In the genomic region with DNA sequence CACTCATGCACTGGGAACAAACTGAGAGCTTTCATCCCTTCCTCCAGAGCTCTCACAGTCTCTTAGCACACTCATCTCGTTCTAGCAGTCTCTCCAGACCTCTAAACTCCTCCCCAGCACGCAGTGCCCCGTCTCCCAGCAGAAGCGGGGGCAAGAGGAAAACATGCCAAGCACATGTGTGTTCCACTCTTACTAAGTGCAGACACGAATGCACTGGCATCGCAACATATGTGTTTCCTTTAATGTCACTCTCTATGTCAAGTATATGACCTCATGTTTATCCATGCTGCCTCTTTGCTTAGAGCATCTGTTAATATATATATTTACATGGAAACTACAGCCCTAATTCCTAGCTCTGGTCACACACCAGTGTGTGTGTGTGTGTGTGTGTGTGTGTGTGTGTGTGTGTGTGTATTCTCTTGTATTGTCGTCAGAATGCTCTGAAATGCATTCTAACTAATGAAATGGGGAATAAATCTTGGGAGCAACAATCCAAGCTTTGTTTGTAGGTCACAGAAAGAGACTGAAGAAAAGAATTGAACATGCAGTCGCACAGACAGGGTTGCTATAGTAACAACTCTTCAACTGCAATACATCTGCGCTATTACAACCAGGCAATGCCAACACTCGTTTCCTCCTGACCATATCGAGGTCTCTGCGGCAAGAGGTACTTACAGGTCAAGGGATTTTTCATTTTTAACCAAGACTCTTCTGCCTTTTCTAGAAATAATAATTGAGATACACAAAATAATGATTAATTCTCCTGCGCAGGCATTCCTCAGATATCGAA, we compare ENCODE assay signal across 10 mouse cellular contexts. TPM values are rescaled to one million over a fixed set of nuclear protein-coding genes. Genes with fewer than 3 reads are reported as not detected.
DNase-seq lines count a peak whose midpoint lies in the region; ATAC-seq and TF ChIP-seq lines count a peak whose summit lies in the region.
"Had no signal": no experiment of that assay in that cellular context is flagged by ENCODE, and none has a peak within 500 bp of the region (broad histone marks: within the 10 kb centered on the region; RNA-seq: fewer than 3 reads in every experiment).

No protein-coding gene starts in this region.

- no peaks in the 10 kb centered on the region for H3K9me3 ChIP-seq in hindbrain, embryonic 14.5 days (ENCODE audit: control insufficient read depth, low read length)
- H3K9me3 ChIP-seq: limb, embryonic 12.5 days; midbrain, embryonic 12.5 days had no signal

- no peak overlapping the region for H3K9ac ChIP-seq in hindbrain, embryonic 14.5 days
- H3K9ac ChIP-seq: limb, embryonic 12.5 days; midbrain, embryonic 12.5 days had no signal

- H3K4me1 ChIP-seq in bone marrow, adult 2 months (ENCODE audit: control insufficient read depth, insufficient read depth, low read length) = peaks cover 6% of the 10 kb centered on the region; the same call in 1 of the 2 replicates
- H3K4me1 ChIP-seq in hindbrain, embryonic 14.5 days (replicated peaks; ENCODE audit: control insufficient read depth, insufficient read depth, low read length) = no peaks in the 10 kb centered on the region
- H3K4me1 ChIP-seq: midbrain, embryonic 12.5 days had no signal

- H3K27me3 ChIP-seq in hindbrain, embryonic 14.5 days (ENCODE audit: control insufficient read depth, insufficient read depth, low read length) = peaks cover 3% of the 10 kb centered on the region; the same call in 1 of the 2 replicates

- peak; percentile 62 for ATAC-seq in hindbrain, embryonic 14.5 days (ENCODE audit: low FRiP score)
- 0 out of 2 replicates have a peak, but pooled peaks have one; percentile 10 for ATAC-seq in monocyte, adult 5-6 weeks (replicated peaks; ENCODE audit: insufficient number of reproducible peaks, low FRiP score, low TSS enrichment, poor library complexity, severe bottlenecking)
- ATAC-seq in megakaryocyte-erythroid progenitor cell, adult 5-6 weeks (replicated peaks; ENCODE audit: low FRiP score, low TSS enrichment, poor library complexity, severe bottlenecking) = no peak

- peak overlapping the region; percentile 90 for H3K27ac ChIP-seq in layer of hippocampus, adult 2 months
- H3K27ac ChIP-seq in bone marrow, adult 2 months (ENCODE audit: control insufficient read depth, insufficient read depth, low read depth, low read length, poor library complexity) = peak overlapping the region; percentile 90
- peak overlapping the region; percentile 41; the same call in 1 of the 2 replicates for H3K27ac ChIP-seq in hindbrain, embryonic 14.5 days
- H3K27ac ChIP-seq: kidney, postnatal 0 days; limb, embryonic 12.5 days; midbrain, embryonic 12.5 days had no signal

- no peak overlapping the region for H3K4me3 ChIP-seq in layer of hippocampus, adult 2 months
- H3K4me3 ChIP-seq in bone marrow, adult 2 months (replicated peaks; ENCODE audit: control insufficient read depth, low read depth, low read length) = peak overlapping the region; percentile 69
- no peak overlapping the region for H3K4me3 ChIP-seq in hindbrain, embryonic 14.5 days (replicated peaks; ENCODE audit: low read length)
- H3K4me3 ChIP-seq: limb, embryonic 12.5 days; midbrain, embryonic 12.5 days had no signal

- WGBS in bone marrow, adult 2 months = 67% methylated on average over 14 of the region's 14 CpGs
- WGBS in hindbrain, embryonic 14.5 days = 56% methylated on average over 14 of the region's 14 CpGs

- TF ChIP-seq CTCF in layer of hippocampus, adult 2 months (conservative IDR thresholded peaks at IDR 0.05) = no peak
- no peak for TF ChIP-seq CTCF in bone marrow, adult 2 months (IDR thresholded peaks at IDR 0.05; ENCODE audit: control insufficient read depth, insufficient read depth, low read length)

- no peak for TF ChIP-seq POLR2A in bone marrow, adult 2 months (IDR thresholded peaks at IDR 0.05; ENCODE audit: borderline replicate concordance, control insufficient read depth, low read depth, low read length)

- peak in 1 of 2 experiments; percentile 55 for DNase-seq in layer of hippocampus, adult 2 months (ENCODE audit: low spot score in 2 of 2)
- DNase-seq in layer of hippocampus, adult 9-10 months (ENCODE audit: low spot score) = no peak
- DNase-seq in hindbrain, embryonic 14.5 days (ENCODE audit: low spot score) = no peak
- no peak for DNase-seq in left cerebral cortex, adult 8-10 months (ENCODE audit: low spot score in 2 of 2)

- H3K36me3 ChIP-seq in hindbrain, embryonic 14.5 days (replicated peaks; ENCODE audit: control insufficient read depth, insufficient read depth) = peaks cover 11% of the 10 kb centered on the region; the same call in 1 of the 2 replicates
- H3K36me3 ChIP-seq: limb, embryonic 12.5 days had no signal

- no peak overlapping the region for H3K4me2 ChIP-seq in hindbrain, embryonic 14.5 days (replicated peaks)
- H3K4me2 ChIP-seq: limb, embryonic 12.5 days; midbrain, embryonic 12.5 days had no signal

RNA-seq across cellular contexts. Expression of a gene that starts 4.6 kb away (rescaled TPM):
- 10 to 100 TPM; 55.5 to 57.0 TPM for total RNA-seq in layer of hippocampus, adult 2 months (2021)
- 26.2 and 29.2 TPM in 2 replicates for polyA plus RNA-seq in bone marrow, adult 2 months (2011; ENCODE audit: insufficient read depth, insufficient read length, low replicate concordance, missing spikeins)
- polyA plus RNA-seq in hindbrain, embryonic 14.5 days (2014; fragmentation: Nextera tagmentation; extraction: Ambion mirVana) = 16.6 and 17.5 TPM in 2 replicates
- 107 to 157 TPM (median 127 TPM) in 3 replicates for total RNA-seq in monocyte, adult 5-6 weeks (2017)
- total RNA-seq in left cerebral cortex, adult 8-10 months (2022) = 10 to 100 TPM; 53.3 to 56.8 (median 55.8) TPM
- 24.2 and 28.8 TPM in 2 replicates for total RNA-seq in megakaryocyte-erythroid progenitor cell, adult 5-6 weeks (2014; fragmentation: Nextera tagmentation)
- 16.4 and 23.7 TPM in 2 replicates for total RNA-seq in megakaryocyte-erythroid progenitor cell, adult 5-6 weeks (2017)
